In the genomic region with DNA sequence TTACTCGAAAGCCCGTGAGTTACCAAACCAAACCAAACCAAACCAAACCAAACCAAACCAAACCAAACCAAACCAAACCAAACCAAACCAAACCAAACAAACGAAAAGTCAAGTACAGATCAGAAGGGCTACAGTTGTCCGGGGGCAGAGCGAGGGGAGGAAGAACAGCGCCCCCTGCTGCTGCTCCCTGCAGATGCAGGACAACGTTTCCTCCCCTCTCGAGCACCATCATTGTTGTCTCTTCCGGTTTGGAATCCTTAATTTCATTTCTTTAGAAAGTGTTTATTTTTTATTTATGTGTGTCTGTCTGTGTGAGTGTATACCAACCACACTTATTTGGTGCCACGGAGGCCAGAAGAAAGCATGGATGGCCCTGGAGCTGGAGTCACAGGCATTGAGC, we compare ENCODE assay signal across 9 mouse cellular contexts. TPM values are rescaled to one million over a fixed set of nuclear protein-coding genes. Genes with fewer than 3 reads are reported as not detected.
A peak's percentile ranks its signal among the peaks of the same experiment; 100 is the strongest.
DNase-seq lines count a peak whose midpoint lies in the region; ATAC-seq and TF ChIP-seq lines count a peak whose summit lies in the region.
"Had no signal": no experiment of that assay in that cellular context is flagged by ENCODE, and none has a peak within 500 bp of the region (broad histone marks: within the 10 kb centered on the region; RNA-seq: fewer than 3 reads in every experiment).

No protein-coding gene starts in this region.

- DNase-seq in gastrocnemius, adult 2 months = peak; percentile 22
- DNase-seq in gastrocnemius, postnatal 14 days = no peak
- peak; percentile 69 for DNase-seq in CD4-positive, CD25-positive, alpha-beta regulatory T cell, adult 2 months (ENCODE audit: low read depth, low spot score)
- no peak for DNase-seq in frontal cortex, postnatal 36 days (ENCODE audit: low spot score in 2 of 2)

- H3K27me3 ChIP-seq in small intestine, adult 2 months (ENCODE audit: control insufficient read depth, insufficient read depth, low read length) = no peaks in the 10 kb centered on the region
- 0 out of 2 replicates have a peak, but pooled peaks cover under 1% of the 10 kb centered on the region for H3K27me3 ChIP-seq in forebrain, embryonic 15.5 days
- H3K27me3 ChIP-seq in hindbrain, embryonic 12.5 days = no peaks in the 10 kb centered on the region
- H3K27me3 ChIP-seq: embryonic facial prominence, embryonic 12.5 days had no signal

- H3K27ac ChIP-seq in gastrocnemius, adult 2 months = no peak overlapping the region
- H3K27ac ChIP-seq in bone marrow macrophage, adult 2 months (ENCODE audit: insufficient read depth, low read depth, low read length) = no peak overlapping the region
- no peak overlapping the region for H3K27ac ChIP-seq in small intestine, adult 2 months (ENCODE audit: insufficient read depth, low read depth, low read length)
- no peak overlapping the region for H3K27ac ChIP-seq in forebrain, embryonic 15.5 days (replicated peaks)
- H3K27ac ChIP-seq in hindbrain, embryonic 12.5 days = no peak overlapping the region
- H3K27ac ChIP-seq: embryonic facial prominence, embryonic 12.5 days had no signal

- ATAC-seq in forebrain, embryonic 15.5 days (replicated peaks) = no peak
- ATAC-seq in hindbrain, embryonic 12.5 days (ENCODE audit: low FRiP score) = no peak

- H3K4me2 ChIP-seq in forebrain, embryonic 15.5 days (replicated peaks) = no peak overlapping the region
- no peak overlapping the region for H3K4me2 ChIP-seq in hindbrain, embryonic 12.5 days (replicated peaks)
- H3K4me2 ChIP-seq: embryonic facial prominence, embryonic 12.5 days had no signal

- H3K4me1 ChIP-seq in bone marrow macrophage, adult 2 months (ENCODE audit: control insufficient read depth, insufficient read depth, low read length) = no peaks in the 10 kb centered on the region
- no peaks in the 10 kb centered on the region for H3K4me1 ChIP-seq in small intestine, adult 2 months (ENCODE audit: control insufficient read depth, insufficient read depth, insufficient read length, low read length)
- no peaks in the 10 kb centered on the region for H3K4me1 ChIP-seq in forebrain, embryonic 15.5 days
- H3K4me1 ChIP-seq in hindbrain, embryonic 12.5 days = no peaks in the 10 kb centered on the region
- H3K4me1 ChIP-seq: embryonic facial prominence, embryonic 12.5 days had no signal

- intact Hi-C loops in gastrocnemius, adult 2 months (cut with DNase I) = loop anchor here (5.0 kb wide), 1 partner anchor 1738 kb away; no protein-coding TSS in a partner anchor
- intact Hi-C loops in gastrocnemius, postnatal 14 days (cut with DNase I; ENCODE audit: low total_unique reads) = no loop called here

- H3K36me3 ChIP-seq in small intestine, adult 2 months (ENCODE audit: control insufficient read depth, insufficient read depth, low read length) = no peaks in the 10 kb centered on the region
- no peaks in the 10 kb centered on the region for H3K36me3 ChIP-seq in forebrain, embryonic 15.5 days
- H3K36me3 ChIP-seq in hindbrain, embryonic 12.5 days = no peaks in the 10 kb centered on the region
- H3K36me3 ChIP-seq: embryonic facial prominence, embryonic 12.5 days had no signal

- peak; percentile 58 for TF ChIP-seq CTCF in gastrocnemius, adult 2 months (IDR thresholded peaks at IDR 0.05)
- peak; percentile 28; the same call in 1 of the 2 replicates for TF ChIP-seq CTCF in bone marrow macrophage, adult 2 months (IDR thresholded peaks at IDR 0.05; ENCODE audit: low read depth, low read length)
- peak; percentile 48; the same call in 1 of the 2 replicates for TF ChIP-seq CTCF in small intestine, adult 2 months (IDR thresholded peaks at IDR 0.05; ENCODE audit: extremely low read depth, insufficient read length, insufficient replicate concordance, low read depth, low read length)

- no peaks in the 10 kb centered on the region for H3K9me3 ChIP-seq in forebrain, embryonic 15.5 days
- no peaks in the 10 kb centered on the region for H3K9me3 ChIP-seq in hindbrain, embryonic 12.5 days (replicated peaks)
- H3K9me3 ChIP-seq: embryonic facial prominence, embryonic 12.5 days had no signal

- TF ChIP-seq POLR2A in bone marrow macrophage, adult 2 months (IDR thresholded peaks at IDR 0.05; ENCODE audit: borderline replicate concordance, low read depth, low read length) = no peak
- no peak for TF ChIP-seq POLR2A in small intestine, adult 2 months (IDR thresholded peaks at IDR 0.05; ENCODE audit: low read depth, low read length)

- no peak overlapping the region for H3K4me3 ChIP-seq in gastrocnemius, adult 2 months
- H3K4me3 ChIP-seq in bone marrow macrophage, adult 2 months (ENCODE audit: insufficient read depth, low read length) = no peak overlapping the region
- H3K4me3 ChIP-seq in small intestine, adult 2 months (ENCODE audit: low read depth, low read length) = no peak overlapping the region
- no peak overlapping the region for H3K4me3 ChIP-seq in forebrain, embryonic 15.5 days
- H3K4me3 ChIP-seq in hindbrain, embryonic 12.5 days = no peak overlapping the region
- H3K4me3 ChIP-seq: embryonic facial prominence, embryonic 12.5 days had no signal

- 57% methylated on average over 10 of the region's 10 CpGs for WGBS in small intestine, adult 2 months
- WGBS in forebrain, embryonic 15.5 days = 79% methylated on average over 10 of the region's 10 CpGs
- 69% methylated on average over 10 of the region's 10 CpGs for WGBS in hindbrain, embryonic 12.5 days

- H3K9ac ChIP-seq in forebrain, embryonic 15.5 days (replicated peaks) = no peak overlapping the region
- no peak overlapping the region for H3K9ac ChIP-seq in hindbrain, embryonic 12.5 days
- H3K9ac ChIP-seq: embryonic facial prominence, embryonic 12.5 days had no signal

RNA-seq across cellular contexts. Expression of a gene that starts 26.7 kb away (rescaled TPM):
- 10 to 100 TPM; 33.7 to 36.0 TPM for total RNA-seq in gastrocnemius, adult 2 months (2021)
- total RNA-seq in gastrocnemius, postnatal 14 days (2021) = 10 to 100 TPM; 31.9 to 39.3 TPM
- polyA plus RNA-seq in bone marrow macrophage, adult 2 months (2012; ENCODE audit: insufficient read depth, insufficient read length, missing spikeins) = 75.2 and 105 TPM in 2 replicates
- polyA plus RNA-seq in small intestine, adult 2 months (2012; rRNA removed) = 0.09 and 1.5 TPM in 2 replicates
- 104 and 114 TPM in 2 replicates for polyA plus RNA-seq in forebrain, embryonic 15.5 days (2015; fragmentation: Nextera tagmentation; extraction: Ambion mirVana)
- polyA plus RNA-seq in hindbrain, embryonic 12.5 days (2016; fragmentation: Nextera tagmentation; extraction: Ambion mirVana) = 108 and 110 TPM in 2 replicates

Comparison
In these comparisons a context has a peak if more than half of its experiments do, and no peak if none do; other contexts are left out.
1. DNase-seq: peak in gastrocnemius, adult 2 months (single experiment) and CD4-positive, CD25-positive, alpha-beta regulatory T cell, adult 2 months (single experiment); none in gastrocnemius, postnatal 14 days (single experiment) and frontal cortex, postnatal 36 days (0 of 2).
2. RNA of a gene that starts 26.7 kb away (polyA plus RNA-seq): 104 to 114 TPM in forebrain, embryonic 15.5 days, 108 to 110 TPM in hindbrain, embryonic 12.5 days and 75.2 to 105 TPM in bone marrow macrophage, adult 2 months; 0.09 to 1.5 TPM in small intestine, adult 2 months; every median in the first group is over 10 times any median in the second.
3. Peak in every context shown above with its lines, with median percentiles within 50 percentile points of each other: CTCF ChIP-seq.